Mouse (Mus musculus): ENCODE data around the gene Tdg.

DNA sequence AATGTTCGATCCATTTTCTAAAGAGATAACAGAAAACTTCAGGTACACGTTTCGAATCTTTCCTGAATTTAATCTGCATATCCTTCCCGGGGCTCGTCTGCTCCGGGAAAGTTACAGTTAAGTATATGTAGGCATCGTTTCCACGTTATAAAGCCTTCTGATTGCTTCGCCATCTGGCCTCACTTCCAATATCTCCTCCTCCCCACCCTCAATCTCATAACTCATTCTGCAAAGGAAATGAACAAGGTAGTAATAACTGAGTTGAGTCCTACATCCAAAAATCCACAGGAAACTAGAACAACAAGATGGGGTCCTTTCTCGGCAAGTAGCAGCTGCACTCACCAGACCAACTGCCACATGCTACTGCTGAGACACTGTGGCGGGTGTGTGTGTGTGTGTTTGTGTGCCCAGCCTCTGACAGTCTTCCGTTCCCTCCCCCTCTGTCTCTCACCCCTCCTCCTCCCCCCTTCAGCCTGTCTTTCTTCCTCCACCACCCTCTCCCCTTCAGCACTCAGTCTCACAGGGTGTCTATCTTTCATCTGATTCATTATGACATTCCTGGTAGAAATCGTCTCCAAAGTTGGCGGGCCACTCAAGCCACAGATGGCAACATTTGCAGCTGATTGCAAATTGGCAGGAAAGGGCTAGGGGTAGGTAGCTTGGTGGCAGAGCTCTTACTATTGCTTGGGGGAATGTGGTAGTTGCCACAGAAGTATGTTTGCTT lies 32.8 kb downstream of the Tdg start:
- TF ChIP-seq CHD2 (IDR thresholded peaks at IDR 0.05; ENCODE audit: low read depth, low read length) (no peak), MAFK (IDR thresholded peaks at IDR 0.05; ENCODE audit: insufficient read depth, low read depth, low read length) (no peak)

All from ES-E14 (cell line).